Mouse (Mus musculus): ENCODE measurements around the gene Polr1d.

The Polr1d gene

DNA sequence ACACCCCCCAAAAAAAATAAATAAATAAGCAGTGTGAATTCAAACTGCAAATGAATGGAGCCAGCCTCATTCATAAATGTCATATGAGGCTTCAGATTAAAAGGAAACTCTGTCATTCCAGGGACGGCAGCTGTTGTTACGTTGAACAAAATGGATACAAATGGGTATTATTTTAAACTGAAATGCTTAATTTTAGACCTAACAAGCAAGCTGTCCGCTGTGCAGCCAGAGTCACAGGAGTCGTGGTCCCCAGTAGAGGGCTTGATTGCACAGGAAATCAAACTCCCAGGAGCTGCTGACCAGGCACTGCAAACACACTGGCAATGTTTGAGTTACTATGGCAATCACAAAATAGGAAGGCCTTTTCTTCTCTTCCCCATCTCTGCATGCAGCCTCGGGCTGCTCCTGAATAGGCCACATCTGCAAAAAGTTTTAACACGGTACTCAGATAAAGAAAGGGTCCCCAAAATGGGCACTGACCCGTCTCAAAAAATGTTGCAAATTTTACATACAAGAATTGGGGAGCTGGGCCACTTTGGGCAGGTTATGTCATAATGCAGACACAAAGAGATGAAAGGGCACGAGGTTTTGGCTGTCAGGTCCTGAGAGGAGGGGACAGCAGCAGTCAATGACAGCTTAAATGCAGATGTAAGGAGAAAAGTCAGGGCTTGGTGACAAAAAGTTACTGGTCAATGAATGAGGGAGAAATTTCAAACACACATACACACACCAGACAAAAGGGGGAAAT is 57.7 kb downstream of the Polr1d start:
- DNase-seq (ENCODE audit: inconsistent age in 2 of 2, low spot score in 1 of 2) = no peak

DNA sequence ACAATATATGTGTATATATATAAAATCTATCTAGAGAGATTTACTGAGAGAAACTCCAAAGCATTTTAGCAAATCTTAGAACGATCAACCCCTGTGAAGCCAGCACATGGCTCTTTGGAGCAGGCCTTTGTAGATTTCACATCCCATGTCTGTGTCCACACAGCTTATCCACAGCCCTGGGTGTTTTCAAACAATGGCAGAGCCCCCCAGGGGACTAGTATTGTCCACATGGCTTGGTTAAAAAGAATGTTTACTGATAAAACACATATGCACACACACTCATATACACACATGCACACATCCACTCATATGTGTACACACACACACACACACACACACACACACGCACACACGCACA is 58.2 kb downstream of the Polr1d start:
- no peak for DNase-seq (ENCODE audit: inconsistent age in 2 of 2, low spot score in 1 of 2)

DNA sequence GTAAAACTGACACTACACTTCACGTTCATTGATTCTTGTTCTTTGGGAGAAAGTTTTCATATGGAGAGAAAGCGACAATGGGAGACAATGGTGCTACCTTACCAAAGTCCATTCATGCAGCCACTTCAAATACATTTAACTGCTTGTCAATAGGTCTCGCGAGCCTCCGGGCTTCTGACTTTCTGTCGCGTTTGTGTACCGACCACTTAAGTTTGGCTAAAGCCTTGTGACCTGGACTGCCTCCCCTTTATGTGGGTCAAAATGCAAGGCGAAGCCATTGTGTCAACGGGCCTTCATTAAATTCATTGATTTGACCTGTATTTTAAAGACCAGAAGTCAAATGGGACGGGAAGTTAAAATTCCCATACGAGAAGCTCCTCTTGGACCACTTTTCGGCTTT is 59.1 kb downstream of the Polr1d start:
- no peak for DNase-seq (ENCODE audit: inconsistent age in 2 of 2, low spot score in 1 of 2)

DNA sequence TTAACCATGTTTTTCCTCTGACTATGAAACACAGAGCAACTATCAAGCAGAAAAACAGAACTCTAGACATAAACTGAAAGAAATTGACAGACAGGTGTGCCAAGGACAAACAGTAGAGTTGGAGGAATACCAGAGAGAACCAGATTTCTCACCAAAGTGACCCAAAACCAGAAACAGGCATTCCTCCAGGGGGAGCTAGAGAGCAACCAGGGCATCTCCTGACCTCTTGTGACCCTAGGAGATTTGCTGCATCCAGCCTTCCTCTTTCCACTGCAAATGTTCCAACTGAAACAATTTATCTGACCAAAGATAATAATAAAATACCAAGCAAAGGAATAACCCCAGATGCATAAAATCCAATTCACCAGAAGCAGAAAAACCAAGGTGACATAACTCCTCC is 70.5 kb downstream of the Polr1d start:
- peak in 1 of 2 experiments; percentile 32 for DNase-seq (ENCODE audit: inconsistent age in 2 of 2, low spot score in 1 of 2)

GRCm38 (mm10) chr5:147154806-147155371 is 78.0 kb downstream of the Polr1d start:
- no peak for DNase-seq (ENCODE audit: inconsistent age in 2 of 2, low spot score in 1 of 2)

- DNase-seq (ENCODE audit: inconsistent age in 2 of 2, low spot score in 1 of 2) = no peak
These were observed 78.7 kb downstream of the Polr1d start for GRCm38 (mm10) chr5:147155449-147156133.

- DNase-seq (ENCODE audit: inconsistent age in 2 of 2, low spot score in 1 of 2) = no peak
These were observed 79.5 kb downstream of the Polr1d start for GRCm38 (mm10) chr5:147156376-147156775.

- no peak for DNase-seq (ENCODE audit: inconsistent age in 2 of 2, low spot score in 1 of 2)
These were observed 80.6 kb downstream of the Polr1d start for GRCm38 (mm10) chr5:147157441-147157840.

- DNase-seq (ENCODE audit: inconsistent age in 2 of 2, low spot score in 1 of 2) = no peak
These were observed 82.5 kb downstream of the Polr1d start for GRCm38 (mm10) chr5:147159320-147159719.

GRCm38 (mm10) chr5:147159792-147160191 is 82.9 kb downstream of the Polr1d start:
- DNase-seq (ENCODE audit: inconsistent age in 2 of 2, low spot score in 1 of 2) = no peak

Data from adrenal gland, adult (tissue).